Mouse (Mus musculus) intestine, embryonic 15.5 days (tissue): Measurements from ENCODE around the gene 4930512M02Rik. TPM values are rescaled to one million over a fixed set of nuclear protein-coding genes. Genes with fewer than 3 reads are reported as not detected.

ENCODE experiments used
- ATAC-seq: fragments of 200-750 bp; cut with Nextera tagmentation; 2 replicates; pipeline ENCODE4 v1.8.0; 2017; ENCODE audit warnings: moderate TSS enrichment, moderate library complexity
- H3K27ac ChIP-seq: fragments of 300-500 bp; sonication (generic); 2 replicates; pipeline ENCODE4 v1.5.1; 2015; ENCODE audit warnings: mild to moderate bottlenecking, inconsistent platforms
- H3K27me3 ChIP-seq: fragments of 300-500 bp; sonication (generic); replicated peaks from 2 replicates; pipeline ENCODE4 v1.6.1; 2015; ENCODE audit warnings: inconsistent platforms
- H3K36me3 ChIP-seq: fragments of 300-500 bp; sonication (generic); 2 replicates; pipeline ENCODE4 v1.6.1; 2015; ENCODE audit warnings: inconsistent platforms
- H3K4me1 ChIP-seq: fragments of 300-500 bp; sonication (generic); replicated peaks from 2 replicates; pipeline ENCODE4 v1.6.1; 2015; ENCODE audit warnings: inconsistent platforms
- H3K4me2 ChIP-seq: fragments of 300-500 bp; sonication (generic); replicated peaks from 2 replicates; pipeline ENCODE4 v1.6.1; 2015; ENCODE audit warnings: mild to moderate bottlenecking, inconsistent platforms
- H3K4me3 ChIP-seq: fragments of 300-500 bp; sonication (generic); replicated peaks from 2 replicates; pipeline ENCODE4 v1.5.1; 2015; ENCODE audit warnings: inconsistent platforms
- H3K9ac ChIP-seq: fragments of 300-500 bp; sonication (generic); 2 replicates; pipeline ENCODE4 v1.6.1; 2015; ENCODE audit warnings: inconsistent platforms
- H3K9me3 ChIP-seq: fragments of 300-500 bp; sonication (generic); 2 replicates; pipeline ENCODE4 v1.6.1; 2016; ENCODE audit warnings: inconsistent platforms
- WGBS: fragments of 180-500 bp; shearing (Covaris S2); methylation state at CpG from one replicate; pipeline ENCODE4 v1.1.7; 2015; 5-methylcytosine and 5-hydroxymethylcytosine counted together
- polyA plus RNA-seq: library from polyadenylated mRNA; unstranded; fragments of >200 nt; fragmentation: Nextera tagmentation; extraction: Ambion mirVana; gene quantifications from 2 replicates; pipeline ENCODE4 v1.2.1, GENCODE M21; 2015

Gene 4930512M02Rik
- polyA plus RNA-seq, 1 experiment from 2014 or later: not detected

GRCm38 (mm10) chr11:11558662-11559061 lies 69.0 kb downstream of the 4930512M02Rik start:
- 79% methylated on average over 3 of the region's 3 CpGs for WGBS
- H3K9me3 ChIP-seq: no peaks in the 10 kb centered on the region
- no peak overlapping the region for H3K9ac ChIP-seq
- H3K4me2 ChIP-seq: no peak overlapping the region
- H3K4me3 ChIP-seq: no peak overlapping the region
- H3K36me3 ChIP-seq: no peaks in the 10 kb centered on the region
- H3K27ac ChIP-seq: no peak overlapping the region
- no peaks in the 10 kb centered on the region for H3K4me1 ChIP-seq
- ATAC-seq: no peak
- no peaks in the 10 kb centered on the region for H3K27me3 ChIP-seq

GRCm38 (mm10) chr11:11557173-11557967 lies 70.3 kb downstream of the 4930512M02Rik start:
- H3K4me2 ChIP-seq: no peak overlapping the region
- ATAC-seq: no peak
- no peaks in the 10 kb centered on the region for H3K27me3 ChIP-seq
- H3K9ac ChIP-seq: no peak overlapping the region
- 41% methylated on average over 11 of the region's 11 CpGs for WGBS
- H3K4me3 ChIP-seq: no peak overlapping the region
- H3K9me3 ChIP-seq: no peaks in the 10 kb centered on the region
- H3K36me3 ChIP-seq: no peaks in the 10 kb centered on the region
- H3K4me1 ChIP-seq: no peaks in the 10 kb centered on the region
- no peak overlapping the region for H3K27ac ChIP-seq

GRCm38 (mm10) chr11:11556186-11556585 lies 71.4 kb downstream of the 4930512M02Rik start:
- H3K27me3 ChIP-seq: no peaks in the 10 kb centered on the region
- no peak overlapping the region for H3K4me3 ChIP-seq
- H3K36me3 ChIP-seq: no peaks in the 10 kb centered on the region
- H3K4me1 ChIP-seq: no peaks in the 10 kb centered on the region
- no peak overlapping the region for H3K9ac ChIP-seq
- WGBS: 91% methylated on average over 1 of the region's 1 CpGs
- H3K4me2 ChIP-seq: no peak overlapping the region
- H3K9me3 ChIP-seq: no peaks in the 10 kb centered on the region
- no peak overlapping the region for H3K27ac ChIP-seq
- ATAC-seq: no peak

GRCm38 (mm10) chr11:11555563-11555962 lies 72.1 kb downstream of the 4930512M02Rik start:
- no peaks in the 10 kb centered on the region for H3K36me3 ChIP-seq
- no peaks in the 10 kb centered on the region for H3K4me1 ChIP-seq
- ATAC-seq: no peak
- H3K4me2 ChIP-seq: no peak overlapping the region
- H3K9ac ChIP-seq: no peak overlapping the region
- no peaks in the 10 kb centered on the region for H3K27me3 ChIP-seq
- no peaks in the 10 kb centered on the region for H3K9me3 ChIP-seq
- no peak overlapping the region for H3K4me3 ChIP-seq
- 78% methylated on average over 8 of the region's 8 CpGs for WGBS
- H3K27ac ChIP-seq: no peak overlapping the region

GRCm38 (mm10) chr11:11547597-11548240 lies 79.9 kb downstream of the 4930512M02Rik start:
- H3K27ac ChIP-seq: no peak overlapping the region
- H3K9ac ChIP-seq: no peak overlapping the region
- 64% methylated on average over 7 of the region's 7 CpGs for WGBS
- ATAC-seq: no peak
- no peaks in the 10 kb centered on the region for H3K36me3 ChIP-seq
- H3K4me2 ChIP-seq: no peak overlapping the region
- H3K9me3 ChIP-seq: no peaks in the 10 kb centered on the region
- H3K27me3 ChIP-seq: no peaks in the 10 kb centered on the region
- H3K4me1 ChIP-seq: no peaks in the 10 kb centered on the region
- H3K4me3 ChIP-seq: no peak overlapping the region

GRCm38 (mm10) chr11:11546903-11547511 lies 80.6 kb downstream of the 4930512M02Rik start:
- no peaks in the 10 kb centered on the region for H3K9me3 ChIP-seq
- no peak overlapping the region for H3K27ac ChIP-seq
- H3K4me2 ChIP-seq: no peak overlapping the region
- H3K4me3 ChIP-seq: no peak overlapping the region
- H3K9ac ChIP-seq: no peak overlapping the region
- no peak for ATAC-seq
- H3K27me3 ChIP-seq: no peaks in the 10 kb centered on the region
- H3K4me1 ChIP-seq: no peaks in the 10 kb centered on the region
- 79% methylated on average over 7 of the region's 7 CpGs for WGBS
- no peaks in the 10 kb centered on the region for H3K36me3 ChIP-seq

GRCm38 (mm10) chr11:11545948-11546347 lies 81.7 kb downstream of the 4930512M02Rik start:
- 84% methylated on average over 3 of the region's 3 CpGs for WGBS
- no peak overlapping the region for H3K27ac ChIP-seq
- no peak overlapping the region for H3K4me2 ChIP-seq
- H3K9me3 ChIP-seq: no peaks in the 10 kb centered on the region
- H3K4me3 ChIP-seq: no peak overlapping the region
- no peaks in the 10 kb centered on the region for H3K36me3 ChIP-seq
- no peaks in the 10 kb centered on the region for H3K27me3 ChIP-seq
- ATAC-seq: no peak
- H3K4me1 ChIP-seq: no peaks in the 10 kb centered on the region
- H3K9ac ChIP-seq: no peak overlapping the region

Other genes with a start within 250 kb of the 4930512M02Rik start
- 0.98 TPM in 1 of 2 replicates, not detected in the other for gene Spata48, start 165.7 kb downstream of the 4930512M02Rik start, polyA plus RNA-seq
- gene Zpbp, start 165.4 kb downstream of the 4930512M02Rik start, polyA plus RNA-seq: 0.46 and 0.53 TPM in 2 replicates
- 1.5 and 1.7 TPM in 2 replicates for gene Ikzf1, start 57.2 kb upstream of the 4930512M02Rik start, polyA plus RNA-seq
- 46.9 and 52.8 TPM in 2 replicates for gene Fignl1, start 181.1 kb upstream of the 4930512M02Rik start, polyA plus RNA-seq